Mouse (Mus musculus) MEL (cell line): ENCODE measurements at regions not wholly inside any gene's neighbourhood (a gene's known extent, or its start where the extent isn't known, plus 50 kb on each side); places are given as distances from the start of the nearest gene placed in this dataset.

Source experiments
- DNase-seq: peaks from one replicate; pipeline ENCODE4 v3.0.0; 2011; ENCODE audit warnings: low read depth, low spot score
- H3K27ac ChIP-seq: 2 replicates; pipeline ENCODE4 v1.5.1; 2012; ENCODE audit warnings: low read depth, mild to moderate bottlenecking, control low read depth, low read length, moderate library complexity; ENCODE audit not compliant: control insufficient read depth
- H3K27me3 ChIP-seq, 2 experiments: fragments of 150-350 bp in 1 of 2; sonication (generic) in 1 of 2; 2 replicates each; pipeline ENCODE4 v1.6.1; 2012; ENCODE audit warnings: low read length in 2 of 2, mild to moderate bottlenecking in 2 of 2, improper control_type of control experiment in 1 of 2, moderate library complexity in 1 of 2; ENCODE audit not compliant: insufficient read depth in 2 of 2, control insufficient read depth in 1 of 2
- H3K36me3 ChIP-seq, 2 experiments: 2 replicates each; pipeline ENCODE4 v1.6.1; 2012 to 2014; ENCODE audit warnings: low read length in 2 of 2, improper control_type of control experiment in 1 of 2, inconsistent platforms in 1 of 2, mild to moderate bottlenecking in 1 of 2; ENCODE audit not compliant: insufficient read depth in 2 of 2, control insufficient read depth in 1 of 2
- H3K4me1 ChIP-seq, 2 experiments: fragments of 150-350 bp in 1 of 2; sonication (generic) in 1 of 2; 2 replicates each; pipeline ENCODE4 v1.6.1; 2012; ENCODE audit warnings: low read length in 2 of 2, improper control_type of control experiment in 1 of 2, mild to moderate bottlenecking in 1 of 2; ENCODE audit not compliant: insufficient read depth in 2 of 2, control insufficient read depth in 1 of 2
- H3K4me3 ChIP-seq, 2 experiments: fragments of 150-350 bp in 1 of 2; sonication (generic) in 1 of 2; 2 replicates each; pipeline ENCODE4 v1.5.1; 2012; ENCODE audit warnings: low read depth in 2 of 2, low read length in 2 of 2, mild to moderate bottlenecking in 2 of 2, moderate library complexity in 2 of 2, control low read depth in 1 of 2, improper control_type of control experiment in 1 of 2; ENCODE audit not compliant: control insufficient read depth in 1 of 2, insufficient read depth in 1 of 2
- H3K79me2 ChIP-seq: 2 replicates; pipeline ENCODE4 v1.6.1; 2012; ENCODE audit warnings: mild to moderate bottlenecking, low read length, moderate library complexity; ENCODE audit not compliant: control insufficient read depth, poor library complexity, insufficient read depth
- H3K9ac ChIP-seq: 2 replicates; pipeline ENCODE4 v1.6.1; 2012; ENCODE audit warnings: low read depth, mild to moderate bottlenecking, control low read depth, low read length, moderate library complexity; ENCODE audit not compliant: control insufficient read depth, poor library complexity, severe bottlenecking
- H3K9me3 ChIP-seq: fragments of 150-350 bp; sonication (generic); replicated peaks from 2 replicates; pipeline ENCODE4 v1.6.1; 2012; ENCODE audit warnings: mild to moderate bottlenecking, low read length, improper control_type of control experiment, moderate library complexity; ENCODE audit not compliant: insufficient read depth
- BHLHE40 ChIP-seq: IDR thresholded peaks from 2 replicates; pipeline ENCODE4 v1.6.1; 2012; ENCODE audit warnings: low read depth, mild to moderate bottlenecking, inconsistent platforms, low read length, improper control_type of control experiment, borderline replicate concordance
- CHD1 ChIP-seq: IDR thresholded peaks from 2 replicates; pipeline ENCODE4 v1.6.1; 2012; ENCODE audit warnings: low read depth, mild to moderate bottlenecking, inconsistent platforms, low read length, improper control_type of control experiment
- CTCF ChIP-seq, 3 experiments: IDR thresholded peaks in 2 of 3; conservative IDR thresholded peaks in 1 of 3; 2 replicates each; pipeline ENCODE4 v1.5.1; 2011 to 2012; ENCODE audit warnings: low read length in 3 of 3, low read depth in 2 of 3, mild to moderate bottlenecking in 2 of 3, improper control_type of control experiment in 1 of 3, inconsistent platforms in 1 of 3, mixed read lengths in 1 of 3, moderate library complexity in 1 of 3; ENCODE audit not compliant: control insufficient read depth in 1 of 3, insufficient read depth in 1 of 3, poor library complexity in 1 of 3, severe bottlenecking in 1 of 3
- ELF1 ChIP-seq: IDR thresholded peaks from 2 replicates; pipeline ENCODE4 v1.6.1; 2014; ENCODE audit warnings: low read depth, mild to moderate bottlenecking, inconsistent platforms, low read length, improper control_type of control experiment, moderate library complexity
- ETS1 ChIP-seq: IDR thresholded peaks from 2 replicates; pipeline ENCODE4 v1.6.1; 2012; ENCODE audit warnings: low read depth, mild to moderate bottlenecking, inconsistent platforms, low read length, improper control_type of control experiment, moderate library complexity
- GABPA ChIP-seq: IDR thresholded peaks from 2 replicates; pipeline ENCODE4 v1.6.1; 2012; ENCODE audit warnings: low read depth, mild to moderate bottlenecking, inconsistent platforms, low read length, improper control_type of control experiment, moderate library complexity
- GATA1 ChIP-seq: IDR thresholded peaks from 2 replicates; pipeline ENCODE4 v1.6.1; 2011; ENCODE audit warnings: low read depth, low read length, improper control_type of control experiment
- HCFC1 ChIP-seq: IDR thresholded peaks from 2 replicates; pipeline ENCODE4 v1.6.1; 2012; ENCODE audit warnings: low read depth, mild to moderate bottlenecking, inconsistent platforms, low read length, improper control_type of control experiment, moderate library complexity
- KAT2A ChIP-seq: conservative IDR thresholded peaks from 2 replicates; pipeline ENCODE4 v1.6.1; 2012; ENCODE audit warnings: low read depth, low read length, improper control_type of control experiment, inconsistent platforms
- MAFK ChIP-seq: IDR thresholded peaks from 2 replicates; pipeline ENCODE4 v1.6.1; 2011; ENCODE audit warnings: low read depth, mild to moderate bottlenecking, low read length, improper control_type of control experiment, borderline replicate concordance
- MAX ChIP-seq: IDR thresholded peaks from 2 replicates; pipeline ENCODE4 v1.6.1; 2011; ENCODE audit warnings: low read length, improper control_type of control experiment
- MAZ ChIP-seq: IDR thresholded peaks from 2 replicates; pipeline ENCODE4 v1.6.1; 2012; ENCODE audit warnings: low read depth, mild to moderate bottlenecking, inconsistent platforms, low read length, improper control_type of control experiment
- MEF2A ChIP-seq: IDR thresholded peaks from 2 replicates; pipeline ENCODE4 v1.6.1; 2014; ENCODE audit warnings: low read depth, mild to moderate bottlenecking, inconsistent platforms, low read length, improper control_type of control experiment; ENCODE audit not compliant: poor library complexity, insufficient replicate concordance, severe bottlenecking; ENCODE audit errors: extremely low read depth
- MXI1 ChIP-seq: IDR thresholded peaks from 2 replicates; pipeline ENCODE4 v1.6.1; 2011; ENCODE audit warnings: mild to moderate bottlenecking, low read depth, low read length, improper control_type of control experiment
- MYB ChIP-seq: IDR thresholded peaks from 2 replicates; pipeline ENCODE4 v1.6.1; 2011; ENCODE audit warnings: mild to moderate bottlenecking, low read depth, low read length, improper control_type of control experiment
- NRF1 ChIP-seq: IDR thresholded peaks from 2 replicates; pipeline ENCODE4 v1.6.1; 2014; ENCODE audit warnings: low read depth, mild to moderate bottlenecking, inconsistent platforms, low read length, improper control_type of control experiment, moderate library complexity; ENCODE audit not compliant: poor library complexity, insufficient read depth, severe bottlenecking
- POLR2A ChIP-seq, 2 experiments: IDR thresholded peaks; 2 replicates each; pipeline ENCODE4 v1.6.1; 2011 to 2012; ENCODE audit warnings: low read length in 2 of 2, mild to moderate bottlenecking in 2 of 2, control low read depth in 1 of 2, improper control_type of control experiment in 1 of 2, low read depth in 1 of 2, moderate library complexity in 1 of 2; ENCODE audit not compliant: control insufficient read depth in 1 of 2, insufficient read depth in 1 of 2, poor library complexity in 1 of 2
- POLR2AphosphoS2 ChIP-seq: IDR thresholded peaks from 2 replicates; pipeline ENCODE4 v1.6.1; 2011; ENCODE audit warnings: low read length, improper control_type of control experiment
- RAD21 ChIP-seq: IDR thresholded peaks from 2 replicates; pipeline ENCODE4 v1.6.1; 2011; ENCODE audit warnings: mild to moderate bottlenecking, low read depth, low read length, improper control_type of control experiment
- RCOR1 ChIP-seq: IDR thresholded peaks from 2 replicates; pipeline ENCODE4 v1.6.1; 2012; ENCODE audit warnings: low read depth, mild to moderate bottlenecking, inconsistent platforms, low read length, improper control_type of control experiment
- SIN3A ChIP-seq: IDR thresholded peaks from 2 replicates; pipeline ENCODE4 v1.6.1; 2012; ENCODE audit warnings: low read length, improper control_type of control experiment, inconsistent platforms
- SMC3 ChIP-seq: IDR thresholded peaks from 2 replicates; pipeline ENCODE4 v1.6.1; 2011; ENCODE audit warnings: low read depth, low read length, improper control_type of control experiment
- TAL1 ChIP-seq: IDR thresholded peaks from 2 replicates; pipeline ENCODE4 v1.6.1; 2012; ENCODE audit warnings: mild to moderate bottlenecking, inconsistent platforms, low read length, moderate library complexity, mixed read lengths
- TCF12 ChIP-seq: IDR thresholded peaks from 2 replicates; pipeline ENCODE4 v1.6.1; 2014; ENCODE audit warnings: low read depth, mild to moderate bottlenecking, inconsistent platforms, low read length, improper control_type of control experiment, moderate library complexity
- UBTF ChIP-seq: IDR thresholded peaks from 2 replicates; pipeline ENCODE4 v1.6.1; 2012; ENCODE audit warnings: low read depth, mild to moderate bottlenecking, inconsistent platforms, low read length, improper control_type of control experiment, moderate library complexity, borderline replicate concordance; ENCODE audit not compliant: insufficient read depth
- USF1 ChIP-seq: IDR thresholded peaks from 2 replicates; pipeline ENCODE4 v1.6.1; 2014; ENCODE audit warnings: low read depth, mild to moderate bottlenecking, inconsistent platforms, low read length, improper control_type of control experiment, moderate library complexity
- USF2 ChIP-seq, 2 experiments: IDR thresholded peaks; 2 replicates each; pipeline ENCODE4 v1.6.1; 2011 to 2012; ENCODE audit warnings: improper control_type of control experiment in 2 of 2, low read length in 2 of 2, borderline replicate concordance in 1 of 2, inconsistent platforms in 1 of 2, low read depth in 1 of 2, mild to moderate bottlenecking in 1 of 2; ENCODE audit not compliant: insufficient read depth in 1 of 2
- ZKSCAN1 ChIP-seq: IDR thresholded peaks from 2 replicates; pipeline ENCODE4 v1.6.1; 2012; ENCODE audit warnings: low read depth, mild to moderate bottlenecking, inconsistent platforms, low read length, improper control_type of control experiment, moderate library complexity
- ZMIZ1 ChIP-seq: IDR thresholded peaks from 2 replicates; pipeline ENCODE4 v1.6.1; 2012; ENCODE audit warnings: low read depth, mild to moderate bottlenecking, inconsistent platforms, low read length, improper control_type of control experiment, moderate library complexity
- ZNF384 ChIP-seq: IDR thresholded peaks from 2 replicates; pipeline ENCODE4 v1.6.1; 2012; ENCODE audit warnings: low read depth, mild to moderate bottlenecking, inconsistent platforms, low read length, improper control_type of control experiment

- no peaks in the 10 kb centered on the region for H3K79me2 ChIP-seq
- H3K36me3 ChIP-seq: no peaks in the 10 kb centered on the region
- no peaks in the 10 kb centered on the region for H3K4me1 ChIP-seq
- no peak overlapping the region for H3K9ac ChIP-seq
- H3K27ac ChIP-seq: no peak overlapping the region
- H3K9me3 ChIP-seq: no peaks in the 10 kb centered on the region
- H3K4me3 ChIP-seq: no peak overlapping the region
- no peak for DNase-seq
- TF ChIP-seq SMC3 (no peak), UBTF (no peak), MAX (no peak), MAFK (no peak), CHD1 (no peak), MYB (no peak), ETS1 (no peak), USF2 (IDR thresholded peaks at IDR 0.05; ENCODE audit: borderline replicate concordance in 1 of 2, insufficient read depth in 1 of 2, low read depth in 1 of 2, low read length in 2 of 2) (no peak), ZMIZ1 (no peak), RAD21 (no peak), TAL1 (no peak), NRF1 (no peak), MXI1 (no peak), CTCF (IDR thresholded peaks at IDR 0.05 in 2 of 3, conservative IDR thresholded peaks at IDR 0.05 in 1 of 3; ENCODE audit: control insufficient read depth in 1 of 3, insufficient read depth in 1 of 3, low read depth in 2 of 3, low read length in 3 of 3, poor library complexity in 1 of 3, severe bottlenecking in 1 of 3) (no peak), RCOR1 (no peak), KAT2A (no peak), TCF12 (no peak), POLR2A (IDR thresholded peaks at IDR 0.05; ENCODE audit: control insufficient read depth in 1 of 2, insufficient read depth in 1 of 2, low read depth in 1 of 2, low read length in 2 of 2, poor library complexity in 1 of 2) (no peak), SIN3A (no peak), GATA1 (no peak)
- H3K27me3 ChIP-seq: no peaks in the 10 kb centered on the region
Measured at GRCm38 (mm10) chr13:48732168-48732841, 69.5 kb downstream of the Barx1 start.

- no peaks in the 10 kb centered on the region for H3K79me2 ChIP-seq
- no peak overlapping the region for H3K9ac ChIP-seq
- no peak overlapping the region for H3K4me3 ChIP-seq
- no peaks in the 10 kb centered on the region for H3K36me3 ChIP-seq
- no peaks in the 10 kb centered on the region for H3K4me1 ChIP-seq
- TF ChIP-seq MEF2A (no peak), TCF12 (no peak), HCFC1 (no peak), UBTF (no peak), MAZ (no peak), GABPA (no peak), USF1 (no peak), ZNF384 (no peak), NRF1 (no peak), BHLHE40 (no peak), POLR2AphosphoS2 (no peak), MXI1 (no peak), ELF1 (no peak), ZKSCAN1 (no peak), KAT2A (no peak), POLR2A (IDR thresholded peaks at IDR 0.05; ENCODE audit: control insufficient read depth in 1 of 2, insufficient read depth in 1 of 2, low read depth in 1 of 2, low read length in 2 of 2, poor library complexity in 1 of 2) (no peak)
- no peak overlapping the region for H3K27ac ChIP-seq
- H3K9me3 ChIP-seq: no peaks in the 10 kb centered on the region
- DNase-seq: no peak
- no peaks in the 10 kb centered on the region for H3K27me3 ChIP-seq
Measured at GRCm38 (mm10) chr13:48734985-48735384, 72.2 kb downstream of the Barx1 start.
